Mouse (Mus musculus) stomach, embryonic 14.5 days (tissue): ENCODE measurements around the gene Chadl. TPM values are rescaled to one million over a fixed set of nuclear protein-coding genes. Genes with fewer than 3 reads are reported as not detected.
A peak's percentile ranks its signal among the peaks of the same experiment; 100 is the strongest.
"Not testable (repeated sequence)": the region's sequence is repeated elsewhere in the genome, so short reads cannot be mapped to it uniquely, and the experiment has no call there.

Experiments used
- ATAC-seq: fragments of 200-750 bp; cut with Nextera tagmentation; 2 replicates; pipeline ENCODE4 v1.8.0; 2017; ENCODE audit warnings: low read depth, moderate TSS enrichment; ENCODE audit not compliant: insufficient number of reproducible peaks, insufficient read depth, low FRiP score
- H3K27ac ChIP-seq: fragments of 300-500 bp; sonication (generic); 2 replicates; pipeline ENCODE4 v1.5.1; 2014; ENCODE audit warnings: mild to moderate bottlenecking, low read length, moderate library complexity, mixed read lengths
- H3K27me3 ChIP-seq: fragments of 300-500 bp; sonication (generic); 2 replicates; pipeline ENCODE4 v1.6.1; 2014; ENCODE audit warnings: low read length, control low read depth, mixed read lengths; ENCODE audit not compliant: control insufficient read depth, insufficient read depth
- H3K36me3 ChIP-seq: fragments of 300-500 bp; sonication (generic); 2 replicates; pipeline ENCODE4 v1.6.1; 2014; ENCODE audit warnings: mild to moderate bottlenecking, control low read depth, low read length, moderate library complexity, mixed read lengths; ENCODE audit not compliant: control insufficient read depth, insufficient read depth
- H3K4me1 ChIP-seq: fragments of 300-500 bp; sonication (generic); 2 replicates; pipeline ENCODE4 v1.6.1; 2014; ENCODE audit warnings: low read length, control low read depth, mixed read lengths; ENCODE audit not compliant: control insufficient read depth, insufficient read depth
- H3K4me2 ChIP-seq: fragments of 300-500 bp; sonication (generic); replicated peaks from 2 replicates; pipeline ENCODE4 v1.6.1; 2014; ENCODE audit warnings: low read depth, low read length, control low read depth
- H3K4me3 ChIP-seq: fragments of 300-500 bp; sonication (generic); 2 replicates; pipeline ENCODE4 v1.5.1; 2014; ENCODE audit warnings: low read depth, low read length, control low read depth
- H3K9ac ChIP-seq: fragments of 300-500 bp; sonication (generic); replicated peaks from 2 replicates; pipeline ENCODE4 v1.6.1; 2014; ENCODE audit warnings: low read depth, mild to moderate bottlenecking, control low read depth, low read length, moderate library complexity, mixed read lengths
- H3K9me3 ChIP-seq: fragments of 300-500 bp; sonication (generic); 2 replicates; pipeline ENCODE4 v1.6.1; 2016; ENCODE audit warnings: low read depth, low read length, control low read depth; ENCODE audit not compliant: control insufficient read depth
- WGBS: fragments of 180-500 bp; shearing (Covaris S2); extraction: QIAGEN DNeasy Blood & Tissue Kit; methylation state at CpG from one replicate; pipeline ENCODE4 v1.1.7; 2014; 5-methylcytosine and 5-hydroxymethylcytosine counted together
- polyA plus RNA-seq: library from polyadenylated mRNA; unstranded; fragments of >200 nt; fragmentation: Nextera tagmentation; extraction: Ambion mirVana; gene quantifications from 2 replicates; pipeline ENCODE4 v1.2.1, GENCODE M21; 2014

Gene Chadl
- 3.0 and 4.7 TPM in 2 replicates for polyA plus RNA-seq

GRCm38 (mm10) chr15:81697175-81697574 lies at the start of gene Chadl:
Gene Chadl (minus strand): TSS chr15:81697287.
- H3K4me1 ChIP-seq, result peaks cover 5% of the 10 kb centered on the region; the same call in 1 of the 2 replicates
- peaks cover 22% of the 10 kb centered on the region; the same call in 1 of the 2 replicates for H3K27me3 ChIP-seq
- 56% methylated on average over 7 of the region's 7 CpGs for WGBS
- H3K4me3 ChIP-seq, result no peak within 1 kb of the TSS
- H3K4me2 ChIP-seq, result no peak within 1 kb of the TSS
- no peaks in the 10 kb centered on the region for H3K36me3 ChIP-seq
- ATAC-seq, result 0 out of 2 replicates have a peak, but pooled peaks have one; percentile 16
- no peak within 1 kb of the TSS for H3K27ac ChIP-seq
- H3K9ac ChIP-seq, result no peak within 1 kb of the TSS
- no peaks in the 10 kb centered on the region for H3K9me3 ChIP-seq

- Histone ChIP-seq H3K9ac (peak overlapping the region; percentile 95), H3K4me3 (peak overlapping the region; percentile 90), H3K27ac (peak overlapping the region; percentile 91), H3K4me1 (peaks cover 11% of the 10 kb centered on the region; the same call in 1 of the 2 replicates), H3K4me2 (peak overlapping the region; percentile 77), H3K27me3 (no peaks in the 10 kb centered on the region), H3K36me3 (no peaks in the 10 kb centered on the region), H3K9me3 (no peaks in the 10 kb centered on the region)
- peak; percentile 83 for ATAC-seq
- under 1% methylated on average over 33 of the region's 33 CpGs for WGBS
Observed at GRCm38 (mm10) chr15:81745601-81746114, 48.6 kb upstream of the Chadl start.

- Histone ChIP-seq H3K9ac (peak within 1 kb of the TSS; percentile 95), H3K4me3 (peak within 1 kb of the TSS; percentile 90), H3K27me3 (no peaks in the 10 kb centered on the region), H3K9me3 (no peaks in the 10 kb centered on the region), H3K4me1 (peaks cover 11% of the 10 kb centered on the region; the same call in 1 of the 2 replicates), H3K27ac (peak within 1 kb of the TSS; percentile 91), H3K36me3 (no peaks in the 10 kb centered on the region), H3K4me2 (peak within 1 kb of the TSS; percentile 77)
- under 1% methylated on average over 65 of the region's 65 CpGs for WGBS
- peak; percentile 79 for ATAC-seq
Observed at GRCm38 (mm10) chr15:81744992-81745600, 48.0 kb upstream of the Chadl start, which contains the start of the genes Zc3h7b and Rangap1. Gene Zc3h7b (plus strand): TSS chr15:81745057. Gene Rangap1 (minus strand): TSS chr15:81745530.

GRCm38 (mm10) chr15:81742368-81742767 lies 45.3 kb upstream of the Chadl start:
- not testable (repeated sequence) for H3K9ac ChIP-seq, H3K27ac ChIP-seq, H3K4me1 ChIP-seq, H3K27me3 ChIP-seq, H3K4me2 ChIP-seq, H3K4me3 ChIP-seq, H3K9me3 ChIP-seq, ATAC-seq, H3K36me3 ChIP-seq
- WGBS, result 0% methylated on average over 1 of the region's 2 CpGs

GRCm38 (mm10) chr15:81739924-81740323 lies 42.8 kb upstream of the Chadl start:
- no peak for ATAC-seq
- no peaks in the 10 kb centered on the region for H3K9me3 ChIP-seq
- no peak overlapping the region for H3K27ac ChIP-seq
- no peak overlapping the region for H3K9ac ChIP-seq
- no peaks in the 10 kb centered on the region for H3K36me3 ChIP-seq
- WGBS, result 5% methylated on average over 2 of the region's 2 CpGs
- H3K4me2 ChIP-seq, result no peak overlapping the region
- no peaks in the 10 kb centered on the region for H3K27me3 ChIP-seq
- no peak overlapping the region for H3K4me3 ChIP-seq
- no peaks in the 10 kb centered on the region for H3K4me1 ChIP-seq

- no peaks in the 10 kb centered on the region for H3K27me3 ChIP-seq
- no peak overlapping the region for H3K4me2 ChIP-seq
- no peaks in the 10 kb centered on the region for H3K9me3 ChIP-seq
- no peak overlapping the region for H3K4me3 ChIP-seq
- no peak overlapping the region for H3K27ac ChIP-seq
- 61% methylated on average over 3 of the region's 3 CpGs for WGBS
- no peak overlapping the region for H3K9ac ChIP-seq
- H3K36me3 ChIP-seq, result no peaks in the 10 kb centered on the region
- no peaks in the 10 kb centered on the region for H3K4me1 ChIP-seq
- ATAC-seq, result no peak
Observed at GRCm38 (mm10) chr15:81739296-81739695, 42.2 kb upstream of the Chadl start.

- H3K9me3 ChIP-seq, result no peaks in the 10 kb centered on the region
- no peak for ATAC-seq
- no peaks in the 10 kb centered on the region for H3K36me3 ChIP-seq
- no peak overlapping the region for H3K9ac ChIP-seq
- no peaks in the 10 kb centered on the region for H3K27me3 ChIP-seq
- no peak overlapping the region for H3K27ac ChIP-seq
- H3K4me2 ChIP-seq, result no peak overlapping the region
- WGBS, result 52% methylated on average over 3 of the region's 3 CpGs
- H3K4me3 ChIP-seq, result no peak overlapping the region
- H3K4me1 ChIP-seq, result no peaks in the 10 kb centered on the region
Observed at GRCm38 (mm10) chr15:81735075-81735474, 38.0 kb upstream of the Chadl start.

- ATAC-seq, result peak; percentile 98
Observed at GRCm38 (mm10) chr15:81729792-81730635, 32.9 kb upstream of the Chadl start.

More at GRCm38 (mm10) chr15:81729792-81730635, 32.9 kb upstream of the Chadl start:
- H3K27ac ChIP-seq, result peak overlapping the region; percentile 84
- WGBS, result 5% methylated on average over 41 of the region's 41 CpGs
- peak overlapping the region; percentile 71 for H3K9ac ChIP-seq
- H3K9me3 ChIP-seq, result no peaks in the 10 kb centered on the region
- peak overlapping the region; percentile 90 for H3K4me2 ChIP-seq
- peaks cover 9% of the 10 kb centered on the region for H3K4me1 ChIP-seq
- peak overlapping the region; percentile 99 for H3K4me3 ChIP-seq
- no peaks in the 10 kb centered on the region for H3K27me3 ChIP-seq
- peaks cover 4% of the 10 kb centered on the region; the same call in 1 of the 2 replicates for H3K36me3 ChIP-seq
